Mouse (Mus musculus) limb, embryonic 14.5 days (tissue): ENCODE data around the gene Cldn1. TPM values are rescaled to one million over a fixed set of nuclear protein-coding genes. Genes with fewer than 3 reads are reported as not detected.

Source experiments
- ATAC-seq: fragments of 200-750 bp; cut with Nextera tagmentation; 2 replicates; pipeline ENCODE4 v1.8.0; 2017; ENCODE audit warnings: low read depth, moderate number of reproducible peaks, moderate TSS enrichment; ENCODE audit not compliant: low FRiP score
- DNase-seq: peaks from one replicate; pipeline ENCODE4 v3.0.0-alpha.2; 2015; ENCODE audit warnings: low spot score
- H3K27ac ChIP-seq: fragments of 300-500 bp; sonication (generic); replicated peaks from 2 replicates; pipeline ENCODE4 v1.5.1; 2014; ENCODE audit warnings: low read depth, mild to moderate bottlenecking, low read length, moderate library complexity, mixed read lengths
- H3K27me3 ChIP-seq: fragments of 300-500 bp; sonication (generic); 2 replicates; pipeline ENCODE4 v1.6.1; 2014; ENCODE audit warnings: low read length, mixed read lengths; ENCODE audit not compliant: control insufficient read depth, insufficient read depth
- H3K36me3 ChIP-seq: fragments of 300-500 bp; sonication (generic); 2 replicates; pipeline ENCODE4 v1.6.1; 2014; ENCODE audit warnings: mild to moderate bottlenecking, low read length, moderate library complexity, mixed read lengths; ENCODE audit not compliant: control insufficient read depth, insufficient read depth
- H3K4me1 ChIP-seq: fragments of 300-500 bp; sonication (generic); 2 replicates; pipeline ENCODE4 v1.6.1; 2014; ENCODE audit warnings: antibody characterized with exemption, low read length, mixed read lengths; ENCODE audit not compliant: control insufficient read depth, insufficient read depth
- H3K4me2 ChIP-seq: fragments of 300-500 bp; sonication (generic); replicated peaks from 2 replicates; pipeline ENCODE4 v1.6.1; 2014; ENCODE audit warnings: low read depth, mild to moderate bottlenecking, low read length, moderate library complexity; ENCODE audit not compliant: severe bottlenecking
- H3K4me3 ChIP-seq: fragments of 300-500 bp; sonication (generic); replicated peaks from 2 replicates; pipeline ENCODE4 v1.5.1; 2014; ENCODE audit warnings: low read length
- H3K9ac ChIP-seq: fragments of 300-500 bp; sonication (generic); 2 replicates; pipeline ENCODE4 v1.6.1; 2014; ENCODE audit warnings: mild to moderate bottlenecking, low read depth, low read length, moderate library complexity; ENCODE audit not compliant: severe bottlenecking
- H3K9me3 ChIP-seq: fragments of 300-500 bp; sonication (generic); 2 replicates; pipeline ENCODE4 v1.6.1; 2016; ENCODE audit warnings: low read length; ENCODE audit not compliant: control insufficient read depth
- POLR2A ChIP-seq: fragments of 200-500 bp; IDR thresholded peaks from 2 replicates; pipeline ENCODE4 v1.8.0; 2012; ENCODE audit warnings: inconsistent platforms, mild to moderate bottlenecking, moderate library complexity, borderline replicate concordance; ENCODE audit not compliant: insufficient read depth, insufficient read length; ENCODE audit errors: extremely low read depth
- WGBS: fragments of 180-500 bp; shearing (Covaris S2); extraction: QIAGEN DNeasy Blood & Tissue Kit; methylation state at CpG from one replicate; pipeline ENCODE4 v1.1.7; 2014; 5-methylcytosine and 5-hydroxymethylcytosine counted together
- polyA plus RNA-seq, 2 experiments: library from polyadenylated mRNA; depleted of rRNA in 1 of 2; stranded (reverse) in 1 of 2; unstranded in 1 of 2; fragments of >200 nt; fragmentation: Nextera tagmentation in 1 of 2; extraction: Ambion mirVana in 1 of 2; gene quantifications; 2 replicates each; pipeline versions ENCODE4 v1.2.1 to v1.2.3; 2012 to 2014

The Cldn1 gene
- polyA plus RNA-seq, 2 experiments, result 17.3 to 36.7 TPM

GRCm38 (mm10) chr16:26369044-26369730 is 2.5 kb downstream of the Cldn1 start:
- H3K4me1 ChIP-seq, result no peaks in the 10 kb centered on the region; the same call in 1 of the 2 replicates
- no peaks in the 10 kb centered on the region for H3K36me3 ChIP-seq
- H3K4me2 ChIP-seq, result no peak overlapping the region
- H3K9me3 ChIP-seq, result no peaks in the 10 kb centered on the region
- H3K27me3 ChIP-seq, result no peaks in the 10 kb centered on the region
- no peak overlapping the region for H3K27ac ChIP-seq
- 80% methylated on average over 7 of the region's 7 CpGs for WGBS
- H3K9ac ChIP-seq, result no peak overlapping the region
- no peak for ATAC-seq
- H3K4me3 ChIP-seq, result no peak overlapping the region
- TF ChIP-seq POLR2A, result no peak
- DNase-seq, result no peak

- H3K36me3 ChIP-seq, result no peaks in the 10 kb centered on the region
- H3K9me3 ChIP-seq, result no peaks in the 10 kb centered on the region
- no peaks in the 10 kb centered on the region for H3K27me3 ChIP-seq
- no peaks in the 10 kb centered on the region; the same call in 1 of the 2 replicates for H3K4me1 ChIP-seq
- no peak for TF ChIP-seq POLR2A
- ATAC-seq, result no peak
- H3K9ac ChIP-seq, result no peak overlapping the region
- no peak overlapping the region for H3K27ac ChIP-seq
- 60% methylated on average over 5 of the region's 5 CpGs for WGBS
- no peak overlapping the region for H3K4me3 ChIP-seq
- no peak for DNase-seq
- H3K4me2 ChIP-seq, result no peak overlapping the region
Observed at GRCm38 (mm10) chr16:26368121-26368520, 3.5 kb downstream of the Cldn1 start.

- H3K9me3 ChIP-seq, result no peaks in the 10 kb centered on the region
- ATAC-seq (no peak), DNase-seq (no peak)
- no peak overlapping the region for H3K27ac ChIP-seq
- H3K36me3 ChIP-seq, result no peaks in the 10 kb centered on the region
- H3K27me3 ChIP-seq, result no peaks in the 10 kb centered on the region
- H3K4me3 ChIP-seq, result no peak overlapping the region
- WGBS, result 40% methylated on average over 3 of the region's 3 CpGs
- no peak for TF ChIP-seq POLR2A
- H3K9ac ChIP-seq, result no peak overlapping the region
- no peaks in the 10 kb centered on the region for H3K4me1 ChIP-seq
- no peak overlapping the region for H3K4me2 ChIP-seq
Observed at GRCm38 (mm10) chr16:26360694-26361093, 10.9 kb downstream of the Cldn1 start.

GRCm38 (mm10) chr16:26359619-26360018 is 12.0 kb downstream of the Cldn1 start:
- H3K9ac ChIP-seq, result no peak overlapping the region
- no peaks in the 10 kb centered on the region for H3K4me1 ChIP-seq
- H3K27me3 ChIP-seq, result no peaks in the 10 kb centered on the region
- no peak for DNase-seq
- H3K36me3 ChIP-seq, result no peaks in the 10 kb centered on the region
- H3K4me3 ChIP-seq, result no peak overlapping the region
- no peak overlapping the region for H3K4me2 ChIP-seq
- no peak overlapping the region for H3K27ac ChIP-seq
- TF ChIP-seq POLR2A, result no peak
- no peaks in the 10 kb centered on the region for H3K9me3 ChIP-seq
- ATAC-seq, result no peak
- 65% methylated on average over 4 of the region's 4 CpGs for WGBS

- no peak overlapping the region for H3K4me2 ChIP-seq
- H3K9ac ChIP-seq, result no peak overlapping the region
- H3K36me3 ChIP-seq, result no peaks in the 10 kb centered on the region
- no peaks in the 10 kb centered on the region for H3K4me1 ChIP-seq
- no peak overlapping the region for H3K4me3 ChIP-seq
- WGBS, result 89% methylated on average over 5 of the region's 5 CpGs
- no peaks in the 10 kb centered on the region for H3K9me3 ChIP-seq
- TF ChIP-seq POLR2A, result no peak
- ATAC-seq (no peak), DNase-seq (no peak)
- no peaks in the 10 kb centered on the region for H3K27me3 ChIP-seq
- no peak overlapping the region for H3K27ac ChIP-seq
Observed at GRCm38 (mm10) chr16:26358898-26359297, 12.7 kb downstream of the Cldn1 start.
